Mouse (Mus musculus) kidney, adult 2 months (tissue): ENCODE data around the gene Ndufv1.

Experiments
- CTCF ChIP-seq: fragments of 200-500 bp; conservative IDR thresholded peaks from 2 replicates; pipeline ENCODE4 v1.5.1; 2011; ENCODE audit warnings: low read depth, mild to moderate bottlenecking, control low read depth, low read length, moderate library complexity, mixed read lengths; ENCODE audit not compliant: insufficient read depth, insufficient read length
- POLR2A ChIP-seq: fragments of 200-500 bp; IDR thresholded peaks from one replicate; pipeline ENCODE4 v1.6.1; 2011; ENCODE audit warnings: low read depth, low read length, control low read depth

DNA sequence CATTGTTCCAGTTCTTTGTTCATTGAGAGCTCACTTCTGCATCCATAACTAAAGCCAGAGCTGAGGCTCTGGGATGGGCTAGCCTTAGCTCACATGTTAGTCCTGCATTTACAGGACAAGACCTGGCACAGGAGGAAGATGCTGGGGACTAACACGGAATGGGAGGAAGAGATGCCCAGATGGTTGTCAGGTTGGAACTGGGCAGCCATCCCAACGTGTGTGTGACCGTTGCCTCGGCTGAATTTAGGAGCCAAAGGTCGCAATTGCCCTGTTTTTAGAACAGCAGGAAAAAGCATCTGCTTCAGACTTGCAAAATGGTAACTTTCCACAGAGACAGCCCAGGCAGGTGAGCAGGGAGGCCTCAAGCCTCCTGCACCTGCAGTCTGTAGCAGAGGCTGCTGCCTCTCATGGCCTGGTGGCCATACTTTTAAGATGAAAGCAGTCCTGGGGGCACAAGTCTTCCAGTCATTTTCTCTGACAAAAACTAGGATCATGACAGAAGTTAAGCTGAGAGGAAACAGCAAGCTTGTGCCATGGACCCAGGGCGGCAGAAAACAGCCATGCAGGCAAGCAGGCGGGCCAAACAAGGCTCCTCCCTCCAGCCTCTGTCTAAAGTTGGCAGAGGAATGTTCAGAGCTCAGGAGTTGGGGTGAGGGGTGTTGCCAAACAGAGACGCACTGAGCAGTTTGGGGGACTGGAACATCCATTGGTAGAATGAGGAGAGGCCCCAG, 42.8 kb upstream of the Ndufv1 start:
- TF ChIP-seq POLR2A (no peak), CTCF (no peak)
